Mouse (Mus musculus) kidney, postnatal 0 days (tissue): ENCODE data around the gene Glra2. TPM values are rescaled to one million over a fixed set of nuclear protein-coding genes. Genes with fewer than 3 reads are reported as not detected.

Experiments
- ATAC-seq: fragments of 200-750 bp; cut with Nextera tagmentation; replicated peaks from 2 replicates; pipeline ENCODE4 v1.8.0; 2017; ENCODE audit warnings: low read depth, moderate number of reproducible peaks, moderate TSS enrichment, moderate library complexity; ENCODE audit not compliant: low FRiP score
- DNase-seq: peaks from one replicate; pipeline ENCODE4 v3.0.0-alpha.2; 2016; ENCODE audit warnings: low spot score
- H3K27ac ChIP-seq: fragments of 300-500 bp; sonication (generic); 2 replicates; pipeline ENCODE4 v1.5.1; 2014; ENCODE audit warnings: mild to moderate bottlenecking
- H3K27me3 ChIP-seq: fragments of 300-500 bp; sonication (generic); 2 replicates; pipeline ENCODE4 v1.6.1; 2014; ENCODE audit warnings: low read length, mixed read lengths; ENCODE audit not compliant: insufficient read depth
- H3K36me3 ChIP-seq: fragments of 300-500 bp; sonication (generic); 2 replicates; pipeline ENCODE4 v1.6.1; 2014; ENCODE audit warnings: low read length, mixed read lengths; ENCODE audit not compliant: insufficient read depth
- H3K4me1 ChIP-seq: fragments of 300-500 bp; sonication (generic); replicated peaks from 2 replicates; pipeline ENCODE4 v1.6.1; 2014; ENCODE audit warnings: antibody characterized with exemption, low read length, mixed read lengths; ENCODE audit not compliant: insufficient read depth
- H3K4me2 ChIP-seq: fragments of 300-500 bp; sonication (generic); 2 replicates; pipeline ENCODE4 v1.6.1; 2014; ENCODE audit warnings: mild to moderate bottlenecking, low read length, moderate library complexity, mixed read lengths
- H3K4me3 ChIP-seq: fragments of 300-500 bp; sonication (generic); replicated peaks from 2 replicates; pipeline ENCODE4 v1.5.1; 2014; ENCODE audit warnings: low read depth, low read length
- H3K9ac ChIP-seq: fragments of 300-500 bp; sonication (generic); 2 replicates; pipeline ENCODE4 v1.6.1; 2014; ENCODE audit warnings: low read depth, low read length
- H3K9me3 ChIP-seq: fragments of 300-500 bp; sonication (generic); replicated peaks from 2 replicates; pipeline ENCODE4 v1.6.1; 2016; ENCODE audit warnings: low read length, inconsistent platforms, mixed read lengths
- CTCF ChIP-seq: IDR thresholded peaks from 2 replicates; pipeline ENCODE4 v1.5.1; 2016; ENCODE audit warnings: antibody characterized with exemption, low read depth, mild to moderate bottlenecking, moderate library complexity
- WGBS: fragments of 180-500 bp; shearing (Covaris S2); extraction: QIAGEN DNeasy Blood & Tissue Kit; methylation state at CpG from one replicate; pipeline ENCODE4 v1.1.7; 2014; 5-methylcytosine and 5-hydroxymethylcytosine counted together
- polyA plus RNA-seq: library from polyadenylated mRNA; unstranded; fragments of >200 nt; fragmentation: Nextera tagmentation; extraction: Ambion mirVana; gene quantifications from 2 replicates; pipeline ENCODE4 v1.2.1, GENCODE M21; 2015

Glra2 gene
- polyA plus RNA-seq, 1 experiment from 2014 or later, result not detected

- Histone ChIP-seq H3K27me3 (no peaks in the 10 kb centered on the region), H3K27ac (no peak overlapping the region), H3K4me3 (no peak overlapping the region), H3K36me3 (no peaks in the 10 kb centered on the region), H3K9me3 (no peaks in the 10 kb centered on the region), H3K4me1 (no peaks in the 10 kb centered on the region), H3K9ac (no peak overlapping the region), H3K4me2 (no peak overlapping the region)
- DNase-seq (no peak), ATAC-seq (no peak)
- no peak for TF ChIP-seq CTCF
- WGBS, result 90% methylated on average over 1 of the region's 1 CpGs
Measured at GRCm38 (mm10) chrX:165156549-165156948, 170.6 kb downstream of the Glra2 start.

DNA sequence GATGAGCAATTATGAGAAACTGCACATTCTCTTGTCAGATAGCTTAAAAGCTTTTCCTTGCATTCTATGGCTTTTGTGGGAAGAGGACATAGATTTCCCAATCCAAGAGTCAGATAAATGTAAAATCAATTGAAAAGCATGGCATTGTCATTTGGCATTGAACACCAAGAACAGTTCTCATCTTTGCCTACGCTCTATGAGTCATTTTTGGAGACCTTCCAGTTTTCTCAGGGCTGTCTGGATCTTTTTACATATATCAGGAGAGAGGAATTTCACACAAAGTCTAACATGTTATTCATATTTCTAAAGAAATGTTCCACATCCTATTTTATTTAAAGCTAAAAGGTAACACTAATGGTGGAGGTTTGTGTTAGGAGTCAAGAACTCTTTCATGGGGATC is 223.0 kb downstream of the Glra2 start:
- no peak overlapping the region for H3K27ac ChIP-seq
- H3K27me3 ChIP-seq, result no peaks in the 10 kb centered on the region
- WGBS, result 77% methylated on average over 1 of the region's 1 CpGs
- no peaks in the 10 kb centered on the region for H3K36me3 ChIP-seq
- no peaks in the 10 kb centered on the region for H3K9me3 ChIP-seq
- no peak overlapping the region for H3K4me3 ChIP-seq
- no peak for ATAC-seq
- DNase-seq, result no peak
- no peaks in the 10 kb centered on the region for H3K4me1 ChIP-seq
- H3K9ac ChIP-seq, result no peak overlapping the region
- TF ChIP-seq CTCF, result no peak
- no peak overlapping the region for H3K4me2 ChIP-seq
